Mouse (Mus musculus) small intestine, adult 2 months (tissue): ENCODE results near the gene Arfgap2.

Experiments
- CTCF ChIP-seq: fragments of 200-500 bp; IDR thresholded peaks from 2 replicates; pipeline ENCODE4 v1.5.1; 2012; ENCODE audit warnings: low read depth, mild to moderate bottlenecking, control low read depth, inconsistent platforms, low read length, moderate library complexity, mixed read lengths; ENCODE audit not compliant: insufficient replicate concordance, insufficient read length; ENCODE audit errors: extremely low read depth
- POLR2A ChIP-seq: fragments of 200-500 bp; IDR thresholded peaks from 2 replicates; pipeline ENCODE4 v1.6.1; 2012; ENCODE audit warnings: low read depth, mild to moderate bottlenecking, control low read depth, inconsistent platforms, low read length, moderate library complexity

GRCm38 (mm10) chr2:91223614-91224013 lies 41.2 kb upstream of the Arfgap2 start:
- TF ChIP-seq CTCF (no peak), POLR2A (no peak)
